Mouse (Mus musculus) midbrain, embryonic 15.5 days (tissue): ENCODE measurements at regions not wholly inside any gene's neighbourhood (a gene's known extent, or its start where the extent isn't known, plus 50 kb on each side); places are given as distances from the start of the nearest gene placed in this dataset.

Experiments
- ATAC-seq: fragments of 200-750 bp; cut with Nextera tagmentation; replicated peaks from 2 replicates; pipeline ENCODE4 v1.8.0; 2017; ENCODE audit warnings: moderate TSS enrichment
- H3K27ac ChIP-seq: fragments of 300-500 bp; sonication (generic); 2 replicates; pipeline ENCODE4 v1.5.1; 2015; ENCODE audit warnings: mild to moderate bottlenecking, inconsistent platforms
- H3K27me3 ChIP-seq: fragments of 300-500 bp; sonication (generic); replicated peaks from 2 replicates; pipeline ENCODE4 v1.6.1; 2015; ENCODE audit warnings: inconsistent platforms
- H3K36me3 ChIP-seq: fragments of 300-500 bp; sonication (generic); replicated peaks from 2 replicates; pipeline ENCODE4 v1.6.1; 2015; ENCODE audit warnings: inconsistent platforms
- H3K4me1 ChIP-seq: fragments of 300-500 bp; sonication (generic); 2 replicates; pipeline ENCODE4 v1.6.1; 2015; ENCODE audit warnings: inconsistent platforms
- H3K4me2 ChIP-seq: fragments of 300-500 bp; sonication (generic); 2 replicates; pipeline ENCODE4 v1.6.1; 2015; ENCODE audit warnings: inconsistent platforms, mild to moderate bottlenecking, moderate library complexity
- H3K4me3 ChIP-seq: fragments of 300-500 bp; sonication (generic); 2 replicates; pipeline ENCODE4 v1.5.1; 2015; ENCODE audit warnings: mild to moderate bottlenecking, inconsistent platforms
- H3K9ac ChIP-seq: fragments of 300-500 bp; sonication (generic); 2 replicates; pipeline ENCODE4 v1.6.1; 2015; ENCODE audit warnings: mild to moderate bottlenecking, inconsistent platforms
- H3K9me3 ChIP-seq: fragments of 300-500 bp; sonication (generic); 2 replicates; pipeline ENCODE4 v1.6.1; 2016; ENCODE audit warnings: inconsistent platforms
- WGBS: fragments of 180-500 bp; shearing (Covaris S2); methylation state at CpG from one replicate; pipeline ENCODE4 v1.1.7; 2015; ENCODE audit warnings: mixed read lengths; 5-methylcytosine and 5-hydroxymethylcytosine counted together

- H3K9me3 ChIP-seq: no peaks in the 10 kb centered on the region
- H3K4me1 ChIP-seq: no peaks in the 10 kb centered on the region
- H3K4me3 ChIP-seq: no peak overlapping the region
- no peak overlapping the region for H3K4me2 ChIP-seq
- WGBS: 80% methylated on average over 3 of the region's 3 CpGs
- no peaks in the 10 kb centered on the region for H3K27me3 ChIP-seq
- no peaks in the 10 kb centered on the region for H3K36me3 ChIP-seq
- ATAC-seq: no peak
- H3K9ac ChIP-seq: no peak overlapping the region
- no peak overlapping the region for H3K27ac ChIP-seq
Observed at GRCm38 (mm10) chr4:39926021-39926591, 216.8 kb upstream of the Aco1 start.

GRCm38 (mm10) chr4:39926594-39926993, 216.3 kb upstream of the Aco1 start:
- ATAC-seq: no peak

GRCm38 (mm10) chr4:39928491-39928890, 214.4 kb upstream of the Aco1 start:
- ATAC-seq: no peak
- no peaks in the 10 kb centered on the region for H3K36me3 ChIP-seq
- 72% methylated on average over 2 of the region's 2 CpGs for WGBS

More at GRCm38 (mm10) chr4:39926594-39926993, 216.3 kb upstream of the Aco1 start:
- Histone ChIP-seq H3K9ac (no peak overlapping the region), H3K9me3 (no peaks in the 10 kb centered on the region), H3K4me1 (no peaks in the 10 kb centered on the region), H3K27ac (no peak overlapping the region), H3K27me3 (no peaks in the 10 kb centered on the region), H3K4me2 (no peak overlapping the region), H3K4me3 (no peak overlapping the region), H3K36me3 (no peaks in the 10 kb centered on the region)
- WGBS: 92% methylated on average over 7 of the region's 7 CpGs

GRCm38 (mm10) chr4:39934025-39934708, 208.7 kb upstream of the Aco1 start:
- 79% methylated on average over 12 of the region's 12 CpGs for WGBS
- H3K27ac ChIP-seq: no peak overlapping the region
- no peak overlapping the region for H3K9ac ChIP-seq
- H3K9me3 ChIP-seq: no peaks in the 10 kb centered on the region
- H3K36me3 ChIP-seq: no peaks in the 10 kb centered on the region
- ATAC-seq: no peak
- H3K4me1 ChIP-seq: no peaks in the 10 kb centered on the region
- H3K4me2 ChIP-seq: no peak overlapping the region
- no peaks in the 10 kb centered on the region for H3K27me3 ChIP-seq
- H3K4me3 ChIP-seq: no peak overlapping the region

More at GRCm38 (mm10) chr4:39928491-39928890, 214.4 kb upstream of the Aco1 start:
- H3K4me3 ChIP-seq: no peak overlapping the region
- no peak overlapping the region for H3K27ac ChIP-seq
- no peaks in the 10 kb centered on the region for H3K27me3 ChIP-seq
- H3K4me1 ChIP-seq: no peaks in the 10 kb centered on the region
- no peak overlapping the region for H3K9ac ChIP-seq
- H3K9me3 ChIP-seq: no peaks in the 10 kb centered on the region
- no peak overlapping the region for H3K4me2 ChIP-seq

GRCm38 (mm10) chr4:39958687-39959086, 184.2 kb upstream of the Aco1 start:
- no peak overlapping the region for H3K9ac ChIP-seq
- H3K4me3 ChIP-seq: no peak overlapping the region
- 85% methylated on average over 3 of the region's 3 CpGs for WGBS
- H3K4me2 ChIP-seq: no peak overlapping the region
- no peaks in the 10 kb centered on the region for H3K36me3 ChIP-seq
- no peaks in the 10 kb centered on the region for H3K27me3 ChIP-seq
- H3K9me3 ChIP-seq: no peaks in the 10 kb centered on the region
- ATAC-seq: no peak
- no peak overlapping the region for H3K27ac ChIP-seq
- H3K4me1 ChIP-seq: no peaks in the 10 kb centered on the region

GRCm38 (mm10) chr4:39967938-39968337, 174.9 kb upstream of the Aco1 start:
- Histone ChIP-seq H3K9me3 (no peaks in the 10 kb centered on the region), H3K4me1 (no peaks in the 10 kb centered on the region), H3K27me3 (no peaks in the 10 kb centered on the region), H3K4me3 (no peak overlapping the region), H3K36me3 (no peaks in the 10 kb centered on the region), H3K27ac (no peak overlapping the region), H3K4me2 (no peak overlapping the region), H3K9ac (no peak overlapping the region)
- 82% methylated on average over 3 of the region's 3 CpGs for WGBS
- 0 out of 2 replicates have a peak, but pooled peaks have one; percentile 71 for ATAC-seq

- ATAC-seq: no peak
- no peaks in the 10 kb centered on the region for H3K27me3 ChIP-seq
- H3K9me3 ChIP-seq: no peaks in the 10 kb centered on the region
- H3K9ac ChIP-seq: no peak overlapping the region
- H3K27ac ChIP-seq: no peak overlapping the region
- H3K4me1 ChIP-seq: no peaks in the 10 kb centered on the region
- no peak overlapping the region for H3K4me3 ChIP-seq
- H3K36me3 ChIP-seq: no peaks in the 10 kb centered on the region
- H3K4me2 ChIP-seq: no peak overlapping the region
- 75% methylated on average over 6 of the region's 6 CpGs for WGBS
Observed at GRCm38 (mm10) chr4:39991358-39991757, 151.5 kb upstream of the Aco1 start.

- Histone ChIP-seq H3K4me1 (no peaks in the 10 kb centered on the region), H3K9me3 (no peaks in the 10 kb centered on the region), H3K27me3 (no peaks in the 10 kb centered on the region), H3K4me3 (no peak overlapping the region), H3K27ac (no peak overlapping the region), H3K4me2 (no peak overlapping the region), H3K36me3 (no peaks in the 10 kb centered on the region), H3K9ac (no peak overlapping the region)
- 96% methylated on average over 2 of the region's 2 CpGs for WGBS
- ATAC-seq: no peak
Observed at GRCm38 (mm10) chr4:39991851-39992250, 151.0 kb upstream of the Aco1 start.

- Histone ChIP-seq H3K27ac (no peak overlapping the region), H3K9ac (no peak overlapping the region), H3K4me3 (no peak overlapping the region), H3K4me1 (no peaks in the 10 kb centered on the region), H3K9me3 (no peaks in the 10 kb centered on the region), H3K36me3 (no peaks in the 10 kb centered on the region), H3K27me3 (no peaks in the 10 kb centered on the region), H3K4me2 (no peak overlapping the region)
- no peak for ATAC-seq
- WGBS: 77% methylated on average over 5 of the region's 5 CpGs
Observed at GRCm38 (mm10) chr4:39998771-39999422, 144.0 kb upstream of the Aco1 start.

GRCm38 (mm10) chr4:40014666-40015065, 128.2 kb upstream of the Aco1 start:
- H3K27me3 ChIP-seq: no peaks in the 10 kb centered on the region
- H3K9me3 ChIP-seq: no peaks in the 10 kb centered on the region
- H3K27ac ChIP-seq: peak overlapping the region; percentile 49; the same call in 1 of the 2 replicates
- H3K4me2 ChIP-seq: peak overlapping the region; percentile 36
- 17% methylated on average over 7 of the region's 7 CpGs for WGBS
- no peak overlapping the region for H3K9ac ChIP-seq
- H3K36me3 ChIP-seq: no peaks in the 10 kb centered on the region
- peak overlapping the region; percentile 25 for H3K4me3 ChIP-seq
- peak; percentile 88 for ATAC-seq
- no peaks in the 10 kb centered on the region for H3K4me1 ChIP-seq

- Histone ChIP-seq H3K4me2 (no peak overlapping the region), H3K9ac (no peak overlapping the region), H3K9me3 (no peaks in the 10 kb centered on the region), H3K27ac (no peak overlapping the region), H3K27me3 (no peaks in the 10 kb centered on the region), H3K36me3 (no peaks in the 10 kb centered on the region), H3K4me3 (no peak overlapping the region), H3K4me1 (no peaks in the 10 kb centered on the region)
- ATAC-seq: 0 out of 2 replicates have a peak, but pooled peaks have one; percentile 21
- WGBS: 84% methylated on average over 15 of the region's 15 CpGs
Observed at GRCm38 (mm10) chr4:40016856-40017255, 126.0 kb upstream of the Aco1 start.

- no peaks in the 10 kb centered on the region for H3K4me1 ChIP-seq
- no peaks in the 10 kb centered on the region for H3K9me3 ChIP-seq
- WGBS: 75% methylated on average over 4 of the region's 4 CpGs
- no peak overlapping the region for H3K4me2 ChIP-seq
- no peak overlapping the region for H3K9ac ChIP-seq
- no peak for ATAC-seq
- no peak overlapping the region for H3K27ac ChIP-seq
- H3K4me3 ChIP-seq: no peak overlapping the region
- no peaks in the 10 kb centered on the region for H3K36me3 ChIP-seq
- H3K27me3 ChIP-seq: no peaks in the 10 kb centered on the region
Observed at GRCm38 (mm10) chr4:40018208-40018607, 124.7 kb upstream of the Aco1 start.
